In genomic region chr2:94122182-94123041, GRCm38 (mm10) we compare ENCODE assay signal across 9 mouse cellular contexts. TPM values are rescaled to one million over a fixed set of nuclear protein-coding genes. Genes with fewer than 3 reads are reported as not detected.
A peak's percentile ranks its signal among the peaks of the same experiment; 100 is the strongest.
DNase-seq lines count a peak whose midpoint lies in the region; ATAC-seq lines count a peak whose summit lies in the region.
"Had no signal": no experiment of that assay in that cellular context is flagged by ENCODE, and none has a peak within 500 bp of the region (broad histone marks: within the 10 kb centered on the region; RNA-seq: fewer than 3 reads in every experiment).

No protein-coding gene starts in this region.

- no peak for DNase-seq in kidney, adult 11 months
- DNase-seq in embryonic facial prominence, embryonic 14.5 days (ENCODE audit: low spot score) = peak; percentile 64
- peak; percentile 91 for DNase-seq in midbrain, embryonic 11.5 days (ENCODE audit: low spot score, missing footprints)
- DNase-seq in thymus, postnatal 36 days = no peak
- no peak for DNase-seq in urinary bladder, postnatal 25 days (ENCODE audit: low spot score)
- no peak for DNase-seq in thymus, postnatal 0 days (ENCODE audit: low spot score)

- WGBS in kidney, embryonic 16.5 days = 51% methylated on average over 7 of the region's 7 CpGs
- 44% methylated on average over 7 of the region's 7 CpGs for WGBS in embryonic facial prominence, embryonic 14.5 days
- WGBS in hindbrain, embryonic 13.5 days = 38% methylated on average over 7 of the region's 7 CpGs
- WGBS in midbrain, embryonic 11.5 days = 52% methylated on average over 7 of the region's 7 CpGs

- 0 out of 2 replicates have a peak overlapping the region, but pooled peaks have one; percentile 25 for H3K9ac ChIP-seq in kidney, embryonic 16.5 days (replicated peaks; ENCODE audit: low read length)
- no peak overlapping the region for H3K9ac ChIP-seq in embryonic facial prominence, embryonic 14.5 days (ENCODE audit: low read depth, low read length)
- H3K9ac ChIP-seq in hindbrain, embryonic 13.5 days = peak overlapping the region; percentile 65
- no peak overlapping the region for H3K9ac ChIP-seq in midbrain, embryonic 11.5 days (ENCODE audit: low read length)

- ATAC-seq in kidney, embryonic 16.5 days (ENCODE audit: low FRiP score, low TSS enrichment) = no peak
- ATAC-seq in embryonic facial prominence, embryonic 14.5 days (ENCODE audit: low read depth) = peak; percentile 86
- ATAC-seq in hindbrain, embryonic 13.5 days (ENCODE audit: low FRiP score) = peak; percentile 90
- ATAC-seq in midbrain, embryonic 11.5 days (ENCODE audit: low FRiP score) = peak; percentile 87

- H3K27ac ChIP-seq in kidney, embryonic 16.5 days (ENCODE audit: low read length) = peak overlapping the region; percentile 70; the same call in 1 of the 2 replicates
- H3K27ac ChIP-seq in embryonic facial prominence, embryonic 14.5 days (replicated peaks; ENCODE audit: low read depth, low read length) = peak overlapping the region; percentile 65
- peak overlapping the region; percentile 95 for H3K27ac ChIP-seq in hindbrain, embryonic 13.5 days
- peak overlapping the region; percentile 63 for H3K27ac ChIP-seq in midbrain, embryonic 11.5 days (ENCODE audit: low read depth, low read length)

- peaks cover 13% of the 10 kb centered on the region for H3K4me1 ChIP-seq in kidney, embryonic 16.5 days (ENCODE audit: insufficient read depth, low read length)
- H3K4me1 ChIP-seq in embryonic facial prominence, embryonic 14.5 days (ENCODE audit: control insufficient read depth, insufficient read depth, low read length) = peaks cover 14% of the 10 kb centered on the region
- H3K4me1 ChIP-seq in hindbrain, embryonic 13.5 days (replicated peaks) = peaks cover 30% of the 10 kb centered on the region
- peaks cover 18% of the 10 kb centered on the region for H3K4me1 ChIP-seq in midbrain, embryonic 11.5 days (ENCODE audit: control insufficient read depth, insufficient read depth, low read length)

- H3K36me3 ChIP-seq in kidney, embryonic 16.5 days (ENCODE audit: insufficient read depth, low read length) = no peaks in the 10 kb centered on the region
- no peaks in the 10 kb centered on the region for H3K36me3 ChIP-seq in embryonic facial prominence, embryonic 14.5 days (ENCODE audit: control insufficient read depth, insufficient read depth, low read length)
- no peaks in the 10 kb centered on the region for H3K36me3 ChIP-seq in hindbrain, embryonic 13.5 days
- no peaks in the 10 kb centered on the region for H3K36me3 ChIP-seq in midbrain, embryonic 11.5 days (ENCODE audit: control insufficient read depth, insufficient read depth, low read length)

- no peaks in the 10 kb centered on the region for H3K27me3 ChIP-seq in kidney, embryonic 16.5 days (ENCODE audit: insufficient read depth, low read length)
- no peaks in the 10 kb centered on the region for H3K27me3 ChIP-seq in embryonic facial prominence, embryonic 14.5 days (replicated peaks; ENCODE audit: control insufficient read depth, insufficient read depth, low read length)
- no peaks in the 10 kb centered on the region for H3K27me3 ChIP-seq in hindbrain, embryonic 13.5 days
- no peaks in the 10 kb centered on the region for H3K27me3 ChIP-seq in midbrain, embryonic 11.5 days (ENCODE audit: control insufficient read depth, insufficient read depth, low read length)

- H3K4me2 ChIP-seq in kidney, embryonic 16.5 days (replicated peaks; ENCODE audit: low read depth, low read length) = 0 out of 2 replicates have a peak overlapping the region, but pooled peaks have one; percentile 5
- H3K4me2 ChIP-seq in embryonic facial prominence, embryonic 14.5 days (ENCODE audit: low read depth, low read length) = peak overlapping the region; percentile 34
- H3K4me2 ChIP-seq in hindbrain, embryonic 13.5 days = peak overlapping the region; percentile 45
- no peak overlapping the region for H3K4me2 ChIP-seq in midbrain, embryonic 11.5 days

- no peaks in the 10 kb centered on the region for H3K9me3 ChIP-seq in kidney, embryonic 16.5 days (ENCODE audit: low read length)
- no peaks in the 10 kb centered on the region for H3K9me3 ChIP-seq in embryonic facial prominence, embryonic 14.5 days (ENCODE audit: control insufficient read depth, low read length)
- no peaks in the 10 kb centered on the region for H3K9me3 ChIP-seq in hindbrain, embryonic 13.5 days
- no peaks in the 10 kb centered on the region for H3K9me3 ChIP-seq in midbrain, embryonic 11.5 days (ENCODE audit: control insufficient read depth, low read length)
- H3K9me3 ChIP-seq: G1E had no signal

- H3K4me3 ChIP-seq in kidney, embryonic 16.5 days (ENCODE audit: low read length) = no peak overlapping the region
- H3K4me3 ChIP-seq in embryonic facial prominence, embryonic 14.5 days (ENCODE audit: low read depth, low read length) = no peak overlapping the region
- no peak overlapping the region for H3K4me3 ChIP-seq in hindbrain, embryonic 13.5 days
- H3K4me3 ChIP-seq in midbrain, embryonic 11.5 days (ENCODE audit: low read depth, low read length) = no peak overlapping the region

RNA-seq across cellular contexts. Expression of gene Hsd17b12, which starts 35.4 kb away (rescaled TPM):
- polyA plus RNA-seq in kidney, embryonic 16.5 days (2015; fragmentation: Nextera tagmentation; extraction: Ambion mirVana) = 134 and 146 TPM in 2 replicates
- 104 and 114 TPM in 2 replicates for polyA plus RNA-seq in embryonic facial prominence, embryonic 14.5 days (2014; fragmentation: Nextera tagmentation; extraction: Ambion mirVana)
- 125 and 130 TPM in 2 replicates for polyA plus RNA-seq in hindbrain, embryonic 13.5 days (2015; fragmentation: Nextera tagmentation; extraction: Ambion mirVana)
- polyA plus RNA-seq in midbrain, embryonic 11.5 days (2014; fragmentation: Nextera tagmentation; extraction: Ambion mirVana) = 131 and 141 TPM in 2 replicates
- polyA plus RNA-seq in thymus, postnatal 0 days (2015; fragmentation: Nextera tagmentation; extraction: Ambion mirVana) = 68.8 and 73.6 TPM in 2 replicates

Comparison
In these comparisons a context has a peak if more than half of its experiments do, and no peak if none do; other contexts are left out.
1. H3K9ac ChIP-seq: peak in kidney, embryonic 16.5 days (single experiment) and hindbrain, embryonic 13.5 days (single experiment); none in embryonic facial prominence, embryonic 14.5 days (single experiment) and midbrain, embryonic 11.5 days (single experiment).
2. DNase-seq: peak in embryonic facial prominence, embryonic 14.5 days (single experiment) and midbrain, embryonic 11.5 days (single experiment); none in kidney, adult 11 months (single experiment), thymus, postnatal 36 days (0 of 2), urinary bladder, postnatal 25 days (single experiment) and thymus, postnatal 0 days (single experiment).
3. Peak in every context shown above with its lines, with median percentiles within 50 percentile points of each other: H3K27ac ChIP-seq.